9 mouse cellular contexts compared by ENCODE assay signal in the genomic region with DNA sequence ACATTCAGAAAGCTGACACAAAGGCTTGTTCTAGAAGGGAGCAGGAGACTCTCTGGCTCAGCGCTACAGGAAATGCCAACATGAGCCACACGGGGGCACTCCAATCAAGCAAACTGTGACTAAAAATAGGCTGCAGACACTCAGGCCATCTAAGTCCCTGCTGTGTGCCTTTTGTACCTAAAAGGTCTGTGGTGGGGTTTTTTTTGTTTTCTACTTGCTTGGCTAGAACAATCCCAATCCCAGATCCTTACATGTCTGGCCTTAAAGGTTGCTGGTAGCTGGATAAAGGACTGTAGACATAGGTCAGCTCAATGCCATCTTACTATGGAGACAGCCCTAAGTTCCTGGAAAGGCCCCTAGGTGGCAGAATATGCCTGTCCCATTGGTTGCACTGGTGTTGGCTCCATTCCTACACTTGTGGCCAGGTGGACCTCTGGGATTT. TPM values are rescaled to one million over a fixed set of nuclear protein-coding genes. Genes with fewer than 3 reads are reported as not detected.
A peak's percentile ranks its signal among the peaks of the same experiment; 100 is the strongest.
DNase-seq lines count a peak whose midpoint lies in the region; ATAC-seq and TF ChIP-seq lines count a peak whose summit lies in the region.
"Had no signal": no experiment of that assay in that cellular context is flagged by ENCODE, and none has a peak within 500 bp of the region (broad histone marks: within the 10 kb centered on the region; RNA-seq: fewer than 3 reads in every experiment).

No protein-coding gene starts in this region.

- no peaks in the 10 kb centered on the region for H3K36me3 ChIP-seq in ES-Bruce4 (ENCODE audit: control insufficient read depth, insufficient read depth, low read length, poor library complexity, severe bottlenecking)
- H3K36me3 ChIP-seq: heart, embryonic 15.5 days had no signal

- no peaks in the 10 kb centered on the region for H3K9me3 ChIP-seq in ES-Bruce4 (replicated peaks; ENCODE audit: control insufficient read depth, insufficient read depth, low read length, poor library complexity, severe bottlenecking)
- H3K9me3 ChIP-seq: heart, embryonic 15.5 days had no signal

- intact Hi-C loops in heart, postnatal 10 days (cut with DNase I), result no loop called here

- no peak overlapping the region for H3K4me3 ChIP-seq in ES-Bruce4 (ENCODE audit: low read depth, low read length)
- no peak overlapping the region for H3K4me3 ChIP-seq in lung, adult 2 months (replicated peaks; ENCODE audit: extremely low read depth, low read depth, low read length)
- H3K4me3 ChIP-seq: heart, embryonic 15.5 days had no signal

- TF ChIP-seq CTCF in ES-Bruce4 (IDR thresholded peaks at IDR 0.05; ENCODE audit: low read depth, low read length), result peak; percentile 70
- TF ChIP-seq CTCF in lung, adult 2 months (IDR thresholded peaks at IDR 0.05; ENCODE audit: insufficient read depth, low read length), result peak; percentile 80

- no peak for TF ChIP-seq POLR2A in ES-Bruce4 (IDR thresholded peaks at IDR 0.05; ENCODE audit: insufficient read depth, low read length)
- TF ChIP-seq POLR2A in lung, adult 2 months (IDR thresholded peaks at IDR 0.05; ENCODE audit: borderline replicate concordance, extremely low read depth, low read depth, low read length), result no peak

- H3K27me3 ChIP-seq in ES-Bruce4 (ENCODE audit: control insufficient read depth, insufficient read depth, low read length, poor library complexity, severe bottlenecking), result no peaks in the 10 kb centered on the region

- H3K4me1 ChIP-seq in ES-Bruce4 (ENCODE audit: control insufficient read depth, insufficient read depth, low read length), result no peaks in the 10 kb centered on the region
- no peaks in the 10 kb centered on the region for H3K4me1 ChIP-seq in lung, adult 2 months (ENCODE audit: control insufficient read depth, insufficient read depth, low read length)
- H3K4me1 ChIP-seq: heart, embryonic 15.5 days had no signal

- peak; percentile 61 for DNase-seq in adrenal gland, adult 2 months
- DNase-seq in embryo, embryonic 11 days, result peak; percentile 86
- DNase-seq in heart, postnatal 10 days, result peak; percentile 74 to 87
- peak; percentile 65 for DNase-seq in kidney, postnatal 14 days
- peak; percentile 55 for DNase-seq in lung, adult 2 months
- peak; percentile 66 for DNase-seq in ovary, postnatal 14 days (ENCODE audit: low spot score)

- H3K9ac ChIP-seq in ES-Bruce4 (ENCODE audit: low read depth, poor library complexity, severe bottlenecking), result no peak overlapping the region
- H3K9ac ChIP-seq: heart, embryonic 15.5 days had no signal

- ATAC-seq in monocyte, adult 5-6 weeks (replicated peaks; ENCODE audit: insufficient number of reproducible peaks, low FRiP score, low TSS enrichment, poor library complexity, severe bottlenecking), result no peak

- no peak overlapping the region for H3K27ac ChIP-seq in ES-Bruce4 (ENCODE audit: insufficient read depth, low read length)
- H3K27ac ChIP-seq: heart, embryonic 15.5 days had no signal

- WGBS in lung, adult 2 months, result 0% methylated on average over 2 of the region's 2 CpGs

- no peak for TF ChIP-seq EP300 in ES-Bruce4 (IDR thresholded peaks at IDR 0.05; ENCODE audit: insufficient read depth, low read depth, low read length)

RNA-seq across cellular contexts. Expression of gene Dpysl4, which starts 17.6 kb away (rescaled TPM):
- polyA plus RNA-seq in ES-Bruce4 (2011; ENCODE audit: insufficient read depth, insufficient read length, low read depth, missing spikeins), result 1.9 and 2.1 TPM in 2 replicates
- 1 to 10 TPM; 1.4 to 2.8 TPM for total RNA-seq in adrenal gland, adult 2 months (2021)
- 0.67 and 0.73 TPM in 2 replicates for polyA plus RNA-seq in adrenal gland, adult 2 months (2012; rRNA removed)
- 1 to 10 TPM; 2.8 to 3.3 TPM for total RNA-seq in heart, postnatal 10 days (2021)
- 0.38 and 0.40 TPM in 2 replicates for polyA plus RNA-seq in lung, adult 2 months (2012; rRNA removed)
- 0.32 TPM in 1 of 3 replicates, not detected in the others for total RNA-seq in monocyte, adult 5-6 weeks (2017)
